Mouse (Mus musculus): ENCODE data around the gene Cmpk2.

GRCm38 (mm10) chr12:26444511-26444910 is 24.5 kb upstream of the Cmpk2 start:
- TF ChIP-seq CTCF (IDR thresholded peaks at IDR 0.05; ENCODE audit: low read depth) = no peak
- no peak for TF ChIP-seq EP300 (IDR thresholded peaks at IDR 0.05; ENCODE audit: low read depth)

Measured in liver, embryonic 14.5 days (tissue).